Mouse (Mus musculus): ENCODE data around the gene B4galt1. TPM values are rescaled to one million over a fixed set of nuclear protein-coding genes. Genes with fewer than 3 reads are reported as not detected.

Gene B4galt1
- total RNA-seq, 4 experiments from 2014 or later: 58.8 to 94.7 (median 64.4) TPM

- no peak for DNase-seq
Observed at GRCm38 (mm10) chr4:40817936-40818335, 35.9 kb downstream of the B4galt1 start.

GRCm38 (mm10) chr4:40815775-40816372 lies 37.9 kb downstream of the B4galt1 start:
- DNase-seq: no peak

- DNase-seq: no peak
Observed at GRCm38 (mm10) chr4:40815120-40815519, 38.7 kb downstream of the B4galt1 start.

DNA sequence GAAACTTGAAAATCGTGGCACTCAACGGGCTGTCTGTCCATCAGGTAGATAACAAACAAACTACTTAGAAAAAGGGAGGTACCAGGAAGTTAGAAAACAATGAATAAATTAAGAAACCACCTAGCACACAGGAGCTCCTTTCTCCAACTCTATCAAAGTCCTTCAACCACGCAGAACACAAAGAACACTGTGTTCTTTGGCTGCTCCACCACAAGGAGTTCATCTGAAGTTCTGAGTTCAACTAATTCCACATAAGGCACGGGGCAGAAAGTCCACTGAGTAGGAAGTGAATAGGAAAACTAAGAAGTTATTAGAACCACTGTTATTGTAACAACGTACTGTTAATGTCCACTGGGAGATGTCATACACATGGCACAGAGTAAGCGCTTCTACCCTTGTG lies 39.4 kb downstream of the B4galt1 start:
- DNase-seq: no peak

DNA sequence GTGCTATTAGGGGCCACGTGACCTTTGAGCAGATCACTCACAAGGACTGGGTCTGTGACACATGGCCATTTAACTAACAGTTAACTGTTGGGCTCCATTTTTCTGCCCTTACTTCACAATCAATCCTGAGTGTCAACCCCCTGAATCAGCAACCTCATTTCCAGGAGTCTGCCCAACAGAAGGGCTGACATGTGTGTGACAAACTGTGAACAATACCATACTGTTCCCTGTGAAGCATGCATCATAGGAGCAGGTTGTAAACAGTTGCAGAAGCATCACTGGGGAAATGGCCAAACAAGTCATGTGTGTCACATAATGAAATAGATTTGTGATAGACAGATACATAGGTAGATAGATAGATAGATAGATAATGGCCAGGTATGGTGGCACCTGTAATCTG lies 40.9 kb downstream of the B4galt1 start:
- no peak for DNase-seq

- no peak for DNase-seq
Observed at GRCm38 (mm10) chr4:40810481-40810880, 43.3 kb downstream of the B4galt1 start.

DNA sequence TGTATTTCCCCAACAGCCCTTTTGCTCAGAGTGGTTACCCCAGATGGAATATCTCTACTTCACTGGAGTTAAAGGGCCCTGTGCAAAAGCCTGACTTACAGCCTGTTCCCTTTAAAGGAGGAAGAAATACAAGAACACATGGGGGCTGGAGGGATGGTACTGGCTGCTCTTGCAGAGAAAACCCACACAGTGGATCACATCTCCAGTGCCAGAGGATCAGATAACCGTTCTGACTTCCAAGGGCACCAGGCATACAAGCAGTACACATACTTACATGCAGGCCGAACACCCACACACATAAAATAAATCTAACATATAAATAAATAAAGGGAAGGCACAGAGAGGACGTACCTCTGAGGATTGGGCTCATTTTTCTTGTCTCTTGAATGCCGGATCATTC lies 46.4 kb downstream of the B4galt1 start:
- DNase-seq: no peak

DNA sequence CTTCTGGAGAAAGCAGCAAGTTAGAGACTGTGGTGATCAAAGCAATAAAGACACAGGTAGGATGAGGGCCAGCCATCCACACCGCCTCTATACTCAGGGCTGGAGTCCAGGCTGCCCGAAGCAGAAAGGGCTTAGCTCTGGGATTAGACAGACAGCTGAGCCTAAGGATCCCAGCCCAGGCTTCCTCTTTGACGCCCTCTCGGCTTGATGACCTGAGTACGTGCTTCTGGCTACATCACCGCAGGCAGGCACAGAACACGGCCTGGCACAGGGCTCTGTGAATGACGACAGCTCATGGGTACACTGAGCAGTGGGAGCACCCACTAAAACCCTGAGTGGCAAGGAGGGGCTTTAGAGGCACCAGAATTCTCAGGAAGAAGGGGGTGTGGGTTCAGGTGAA lies 48.4 kb downstream of the B4galt1 start:
- DNase-seq: no peak

DNA sequence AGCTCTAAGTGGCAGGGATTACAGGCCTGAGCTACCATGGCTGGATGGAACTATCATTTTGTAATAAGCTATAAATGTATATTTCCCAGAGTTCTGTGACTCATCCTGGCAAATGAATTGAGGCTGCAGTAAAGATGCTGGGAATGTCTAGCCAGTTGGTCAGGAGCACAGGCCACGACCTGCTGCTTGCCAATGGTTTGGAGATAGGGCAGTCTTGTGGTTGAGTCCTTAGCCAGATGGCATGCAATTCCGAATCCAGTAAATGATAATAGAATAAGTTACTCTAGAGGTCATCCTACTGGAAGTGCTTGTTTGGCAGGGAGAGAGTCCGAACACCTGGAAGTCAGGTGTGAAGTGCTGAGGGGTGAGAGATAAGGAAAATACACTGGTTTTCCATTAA lies 51.0 kb downstream of the B4galt1 start:
- DNase-seq: no peak

DNA sequence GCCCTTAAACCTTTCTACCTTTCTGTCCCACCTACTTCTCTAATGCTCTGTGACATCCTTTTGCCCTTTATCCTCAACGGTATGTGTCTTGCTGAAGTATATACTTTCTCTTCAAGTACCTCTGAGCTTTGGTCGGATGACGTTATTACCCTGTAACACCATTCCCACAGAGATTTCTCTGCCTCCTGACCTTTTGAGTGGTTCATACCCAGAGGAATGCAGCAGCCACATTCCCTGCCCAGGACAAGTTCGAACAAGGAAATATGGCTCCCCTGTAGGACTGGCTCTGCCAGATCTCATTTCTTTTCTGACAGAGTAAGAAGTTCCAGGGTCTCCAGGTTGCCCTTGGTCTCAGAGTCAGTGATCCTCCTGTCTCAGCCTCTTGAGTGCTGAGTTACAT lies 51.9 kb downstream of the B4galt1 start:
- DNase-seq: no peak

DNA sequence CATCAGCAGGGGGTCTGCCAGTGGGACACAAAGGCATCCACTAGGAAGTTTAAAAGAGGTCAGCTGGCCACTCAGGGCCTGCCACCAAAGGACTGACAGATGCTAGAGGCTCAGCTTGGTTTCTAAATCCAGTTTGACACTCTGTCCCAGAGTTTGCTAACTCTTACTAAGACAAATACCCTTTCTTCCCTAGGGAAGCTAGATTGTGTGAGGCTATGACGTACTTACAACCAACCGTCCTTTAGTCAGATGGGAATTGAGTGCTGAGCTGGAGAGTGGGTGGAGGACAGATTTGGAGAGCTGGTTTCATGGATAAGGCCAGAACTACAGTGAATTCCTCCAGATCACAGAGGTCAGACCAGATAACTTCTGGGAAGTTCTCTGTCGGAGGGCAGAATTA lies 52.9 kb downstream of the B4galt1 start:
- no peak for DNase-seq

GRCm38 (mm10) chr4:40798833-40799555 lies 54.8 kb downstream of the B4galt1 start:
- peak; percentile 94 for DNase-seq

- DNase-seq: no peak
Observed at GRCm38 (mm10) chr4:40795761-40796160, 58.0 kb downstream of the B4galt1 start.

- DNase-seq: no peak
Observed at GRCm38 (mm10) chr4:40794320-40794719, 59.5 kb downstream of the B4galt1 start.

GRCm38 (mm10) chr4:40791176-40791575 lies 62.6 kb downstream of the B4galt1 start:
- DNase-seq: no peak

DNA sequence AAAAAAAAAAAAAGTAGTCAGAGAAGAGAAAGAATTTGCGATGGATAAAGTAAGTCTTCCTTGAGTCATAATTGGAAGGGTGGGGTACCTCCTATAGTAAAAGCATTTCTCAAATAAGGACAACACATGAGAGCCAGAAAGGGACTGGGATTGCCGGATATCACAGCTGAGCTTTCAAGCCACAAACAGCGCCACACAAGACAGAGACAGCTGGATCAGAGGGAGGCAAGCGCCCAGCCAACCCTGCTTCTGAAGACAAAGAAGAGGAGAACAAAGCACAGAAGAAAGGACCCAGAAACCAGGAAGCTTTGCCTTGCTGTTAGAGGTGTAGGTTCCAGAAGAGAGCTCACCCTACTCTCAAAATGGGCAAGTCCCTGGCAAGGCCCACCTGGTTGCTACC lies 67.2 kb downstream of the B4galt1 start:
- no peak for DNase-seq

DNA sequence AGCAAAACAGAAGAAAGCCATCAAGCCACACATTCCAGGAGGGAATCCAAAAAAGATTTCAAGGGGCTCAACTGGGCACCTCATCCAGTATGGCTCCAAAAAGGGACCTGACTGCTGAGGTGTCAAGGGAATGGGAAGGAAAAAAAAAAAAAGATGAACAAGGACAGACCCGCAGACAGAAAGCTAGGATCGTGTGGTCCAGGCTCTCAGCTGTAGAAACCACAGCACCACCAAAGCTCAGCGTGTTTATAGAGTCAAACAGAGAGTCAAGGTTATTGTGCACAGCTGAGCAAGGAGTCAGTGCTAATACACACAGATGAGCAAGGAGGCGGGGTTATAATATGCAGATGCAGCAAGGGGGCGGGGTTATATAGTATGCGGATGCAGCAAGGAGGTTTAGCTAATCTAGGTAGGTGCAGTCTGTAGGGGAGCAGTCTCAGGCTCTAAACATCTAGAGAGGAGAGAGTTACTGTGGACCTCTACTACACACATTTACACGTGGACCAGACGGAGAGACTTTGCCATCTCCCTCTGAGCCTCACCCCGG lies 68.1 kb downstream of the B4galt1 start:
- no peak for DNase-seq

- DNase-seq: peak; percentile 38
Observed at GRCm38 (mm10) chr4:40784556-40785169, 69.1 kb downstream of the B4galt1 start.

- no peak for DNase-seq
Observed at GRCm38 (mm10) chr4:40783049-40783448, 70.8 kb downstream of the B4galt1 start.

GRCm38 (mm10) chr4:40781797-40782495 lies 71.9 kb downstream of the B4galt1 start:
- no peak for DNase-seq

- no peak for DNase-seq
Observed at GRCm38 (mm10) chr4:40781143-40781542, 72.7 kb downstream of the B4galt1 start.

DNA sequence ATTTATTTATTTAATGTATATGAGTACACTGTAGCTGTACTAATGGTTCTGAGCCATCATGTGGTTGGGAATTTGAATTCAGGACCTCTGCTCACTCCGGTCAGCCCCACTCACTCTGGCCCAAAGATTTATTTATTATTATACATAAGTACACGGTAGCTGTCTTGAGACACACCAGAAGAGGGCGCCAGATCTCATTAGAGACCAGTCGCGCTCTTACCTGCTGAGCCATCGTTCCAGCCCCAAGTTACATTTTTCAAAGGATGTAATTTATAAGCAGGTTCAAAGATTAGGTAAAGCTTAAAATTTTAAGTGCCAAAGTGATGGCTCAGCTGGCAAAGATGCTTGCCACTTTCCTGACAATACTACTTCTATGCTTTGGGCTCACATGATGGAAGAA lies 75.1 kb downstream of the B4galt1 start:
- no peak for DNase-seq

- DNase-seq: no peak
Observed at GRCm38 (mm10) chr4:40777116-40777515, 76.7 kb downstream of the B4galt1 start.
